ENCODE assay signal across 8 mouse cellular contexts in genomic region chr4:156031593-156032391, GRCm38 (mm10). TPM values are rescaled to one million over a fixed set of nuclear protein-coding genes. Genes with fewer than 3 reads are reported as not detected.
DNase-seq lines count a peak whose midpoint lies in the region; ATAC-seq lines count a peak whose summit lies in the region.

No protein-coding gene starts in this region.

- H3K27me3 ChIP-seq in lung, embryonic 15.5 days = peaks cover 22% of the 10 kb centered on the region

- ATAC-seq in lung, embryonic 15.5 days (ENCODE audit: borderline replicate concordance, extremely low read depth, low FRiP score, low TSS enrichment) = peak; percentile 93

- peak; percentile 95 for DNase-seq in ES-CJ7 (ENCODE audit: low read depth, low spot score)
- peak; percentile 83 to 90 for DNase-seq in cerebellum, adult 18-20 months
- DNase-seq in forelimb bud, embryonic 11.5 days (ENCODE audit: low read depth, low spot score) = peak; percentile 84
- peak; percentile 82 for DNase-seq in heart, postnatal 4 days
- peak; percentile 35 for DNase-seq in layer of hippocampus, adult 9-10 months (ENCODE audit: low spot score)
- DNase-seq in ovary, adult 18-20 months (ENCODE audit: low spot score) = peak; percentile 79
- peak; percentile 74 for DNase-seq in thymus, postnatal 0 days (ENCODE audit: low spot score)

- H3K9ac ChIP-seq in lung, embryonic 15.5 days = peak overlapping the region; percentile 64

- no peaks in the 10 kb centered on the region for H3K9me3 ChIP-seq in lung, embryonic 15.5 days

- 2% methylated on average over 24 of the region's 24 CpGs for WGBS in lung, embryonic 15.5 days

- H3K4me2 ChIP-seq in lung, embryonic 15.5 days = peak overlapping the region; percentile 75

- peak overlapping the region; percentile 55 for H3K4me3 ChIP-seq in lung, embryonic 15.5 days

- H3K27ac ChIP-seq in lung, embryonic 15.5 days = peak overlapping the region; percentile 92

- peaks cover 21% of the 10 kb centered on the region for H3K4me1 ChIP-seq in lung, embryonic 15.5 days

- H3K36me3 ChIP-seq in lung, embryonic 15.5 days = peaks cover 8% of the 10 kb centered on the region; the same call in 1 of the 2 replicates

RNA-seq across cellular contexts. Expression of gene Tnfrsf18, which starts 5.8 kb away (rescaled TPM):
- under 1 TPM in 1 of 2 experiments, not detected in 1; 0.29 TPM for total RNA-seq in heart, postnatal 4 days (2021)
- 1.6 and 2.7 TPM in 2 replicates for polyA plus RNA-seq in lung, embryonic 15.5 days (2015; fragmentation: Nextera tagmentation; extraction: Ambion mirVana)
- polyA plus RNA-seq in thymus, postnatal 0 days (2015; fragmentation: Nextera tagmentation; extraction: Ambion mirVana) = 13.9 and 14.8 TPM in 2 replicates

RNA-seq across cellular contexts. Expression of gene Tnfrsf4, which starts 18.1 kb away (rescaled TPM):
- under 1 TPM; 0.34 to 0.62 TPM for total RNA-seq in heart, postnatal 4 days (2021)
- polyA plus RNA-seq in lung, embryonic 15.5 days (2015; fragmentation: Nextera tagmentation; extraction: Ambion mirVana) = 0.39 and 0.42 TPM in 2 replicates
- polyA plus RNA-seq in thymus, postnatal 0 days (2015; fragmentation: Nextera tagmentation; extraction: Ambion mirVana) = 7.9 and 9.5 TPM in 2 replicates

RNA-seq across cellular contexts. Expression of gene Ttll10, which starts 27.4 kb away (rescaled TPM):
- under 1 TPM; 0.16 to 0.55 TPM for total RNA-seq in heart, postnatal 4 days (2021)
- 2.9 TPM in 2 replicates for polyA plus RNA-seq in lung, embryonic 15.5 days (2015; fragmentation: Nextera tagmentation; extraction: Ambion mirVana)
- 0.27 and 0.35 TPM in 2 replicates for polyA plus RNA-seq in thymus, postnatal 0 days (2015; fragmentation: Nextera tagmentation; extraction: Ambion mirVana)

RNA-seq across cellular contexts. Expression of gene Sdf4, which starts 39.1 kb away (rescaled TPM):
- 100 to 1,000 TPM; 107 to 109 TPM for total RNA-seq in heart, postnatal 4 days (2021)
- 156 and 162 TPM in 2 replicates for polyA plus RNA-seq in lung, embryonic 15.5 days (2015; fragmentation: Nextera tagmentation; extraction: Ambion mirVana)
- 187 and 194 TPM in 2 replicates for polyA plus RNA-seq in thymus, postnatal 0 days (2015; fragmentation: Nextera tagmentation; extraction: Ambion mirVana)

RNA-seq across cellular contexts. Expression of gene B3galt6, which starts 39.3 kb away (rescaled TPM):
- total RNA-seq in heart, postnatal 4 days (2021) = 1 to 10 TPM; 4.1 to 4.5 TPM
- polyA plus RNA-seq in lung, embryonic 15.5 days (2015; fragmentation: Nextera tagmentation; extraction: Ambion mirVana) = 16.4 and 17.0 TPM in 2 replicates
- 8.4 and 10.7 TPM in 2 replicates for polyA plus RNA-seq in thymus, postnatal 0 days (2015; fragmentation: Nextera tagmentation; extraction: Ambion mirVana)

Comparison
In these comparisons a context has a peak if more than half of its experiments do, and no peak if none do; other contexts are left out.
1. Peak in every context shown above with its lines: DNase-seq, ATAC-seq, H3K4me3 ChIP-seq and H3K27ac ChIP-seq.
2. DNase-seq: peak in every context shown above with its lines; median percentile 95 in ES-CJ7; 86 in cerebellum, adult 18-20 months; 84 in forelimb bud, embryonic 11.5 days; 82 in heart, postnatal 4 days; 79 in ovary, adult 18-20 months; 74 in thymus, postnatal 0 days; 35 in layer of hippocampus, adult 9-10 months.